Mouse (Mus musculus): ENCODE data around the gene Lrwd1.

DNA sequence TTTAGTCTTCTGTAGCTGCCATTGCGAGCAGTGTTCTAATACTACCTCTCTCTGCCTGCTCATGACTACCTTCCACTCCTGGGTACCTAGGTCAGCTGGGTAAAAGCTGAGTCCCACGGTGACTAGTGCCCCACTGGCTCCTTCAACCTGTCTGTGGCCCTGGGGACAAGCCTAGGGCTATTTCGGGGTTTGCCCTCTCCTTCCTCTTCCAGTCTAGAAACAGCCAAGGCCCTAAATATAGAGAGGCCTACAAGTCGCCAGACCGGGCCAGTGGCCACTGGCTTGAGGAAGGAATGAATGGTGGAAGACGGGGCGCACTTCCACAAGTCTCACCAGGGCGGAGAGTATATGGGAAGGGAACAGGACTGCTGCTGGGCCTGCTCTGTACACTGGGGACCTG is 49.6 kb downstream of the Lrwd1 start:
- TF ChIP-seq MAFK (IDR thresholded peaks at IDR 0.05; ENCODE audit: insufficient read depth, low read depth, low read length), result no peak
- TF ChIP-seq ZNF384 (IDR thresholded peaks at IDR 0.05; ENCODE audit: low read depth, low read length), result no peak
- TF ChIP-seq HCFC1 (IDR thresholded peaks at IDR 0.05; ENCODE audit: borderline replicate concordance, insufficient read depth, low read length), result no peak
- no peak for TF ChIP-seq CHD2 (IDR thresholded peaks at IDR 0.05; ENCODE audit: low read depth, low read length)
